Mouse (Mus musculus) lung, embryonic 14.5 days (tissue): Measurements from ENCODE around the gene Gm26620. TPM values are rescaled to one million over a fixed set of nuclear protein-coding genes. Genes with fewer than 3 reads are reported as not detected.

Experiments
- ATAC-seq: fragments of 200-750 bp; cut with Nextera tagmentation; 2 replicates; pipeline ENCODE4 v1.8.0; 2017; ENCODE audit warnings: mild to moderate bottlenecking, moderate TSS enrichment, moderate library complexity; ENCODE audit not compliant: insufficient read depth
- DNase-seq: peaks from one replicate; pipeline ENCODE4 v3.0.0-alpha.2; 2015
- H3K27ac ChIP-seq: fragments of 300-500 bp; sonication (generic); 2 replicates; pipeline ENCODE4 v1.5.1; 2014; ENCODE audit warnings: low read depth, mild to moderate bottlenecking, moderate library complexity
- H3K27me3 ChIP-seq: fragments of 300-500 bp; sonication (generic); 2 replicates; pipeline ENCODE4 v1.6.1; 2014; ENCODE audit warnings: low read length, control low read depth; ENCODE audit not compliant: insufficient read depth
- H3K36me3 ChIP-seq: fragments of 300-500 bp; sonication (generic); 2 replicates; pipeline ENCODE4 v1.6.1; 2014; ENCODE audit warnings: control low read depth; ENCODE audit not compliant: insufficient read depth
- H3K4me1 ChIP-seq: fragments of 300-500 bp; sonication (generic); 2 replicates; pipeline ENCODE4 v1.6.1; 2014; ENCODE audit warnings: antibody characterized with exemption, control low read depth; ENCODE audit not compliant: insufficient read depth
- H3K4me2 ChIP-seq: fragments of 300-500 bp; sonication (generic); 2 replicates; pipeline ENCODE4 v1.6.1; 2014; ENCODE audit warnings: mild to moderate bottlenecking
- H3K4me3 ChIP-seq: fragments of 300-500 bp; sonication (generic); 2 replicates; pipeline ENCODE4 v1.5.1; 2014; ENCODE audit warnings: low read depth, low read length
- H3K9ac ChIP-seq: fragments of 300-500 bp; sonication (generic); 2 replicates; pipeline ENCODE4 v1.6.1; 2014
- H3K9me3 ChIP-seq: fragments of 300-500 bp; sonication (generic); 2 replicates; pipeline ENCODE4 v1.6.1; 2016; ENCODE audit warnings: low read depth, low read length, control low read depth
- CTCF ChIP-seq: IDR thresholded peaks from 2 replicates; pipeline ENCODE4 v1.5.1; 2016; ENCODE audit warnings: antibody characterized with exemption, low read depth
- WGBS: fragments of 180-500 bp; shearing (Covaris S2); extraction: QIAGEN DNeasy Blood & Tissue Kit; methylation state at CpG from one replicate; pipeline ENCODE4 v1.1.7; 2014; 5-methylcytosine and 5-hydroxymethylcytosine counted together
- polyA plus RNA-seq: library from polyadenylated mRNA; unstranded; fragments of >200 nt; fragmentation: Nextera tagmentation; extraction: Ambion mirVana; gene quantifications from 2 replicates; pipeline ENCODE4 v1.2.1, GENCODE M21; 2014

Gm26620 gene
- polyA plus RNA-seq, 1 experiment from 2014 or later = not detected

DNA sequence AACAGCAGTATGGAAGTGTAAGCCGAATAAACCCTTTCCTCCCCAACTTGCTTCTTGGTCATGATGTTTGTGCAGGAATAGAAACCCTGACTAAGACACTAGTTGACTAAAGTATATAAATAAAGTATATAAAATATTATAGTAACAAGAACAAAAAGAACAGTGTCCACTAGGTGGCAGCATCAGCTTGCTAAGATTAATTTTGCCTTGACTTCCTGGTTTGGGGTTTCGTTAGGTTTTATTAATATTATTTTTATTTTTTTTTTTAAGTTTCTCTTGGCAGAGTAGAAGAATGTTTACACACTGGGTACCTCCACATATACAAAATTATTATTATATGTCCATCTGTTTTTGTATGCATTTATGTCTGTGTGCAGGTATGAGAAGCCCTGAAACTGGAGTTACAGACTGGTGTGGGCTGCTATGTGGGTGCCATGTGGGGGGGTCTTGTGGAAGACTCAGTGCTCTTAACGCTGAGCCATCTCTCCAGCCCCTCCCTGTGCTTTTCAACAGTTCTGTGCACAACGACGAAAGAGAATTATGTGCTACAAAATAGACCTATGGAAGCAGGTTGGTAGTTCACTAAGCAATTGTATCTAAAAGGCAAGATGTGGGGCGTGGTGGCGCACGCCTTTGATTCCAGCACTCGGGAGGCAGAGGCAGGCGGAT is 16.1 kb downstream of the Gm26620 start:
- H3K27me3 ChIP-seq = peaks cover 12% of the 10 kb centered on the region; the same call in 1 of the 2 replicates
- DNase-seq = peak; percentile 94
- no peaks in the 10 kb centered on the region for H3K9me3 ChIP-seq
- peak; percentile 35 for ATAC-seq
- no peak overlapping the region for H3K4me3 ChIP-seq
- H3K4me2 ChIP-seq = peak overlapping the region; percentile 41
- no peak overlapping the region for H3K27ac ChIP-seq
- TF ChIP-seq CTCF = peak; percentile 60
- H3K36me3 ChIP-seq = no peaks in the 10 kb centered on the region
- WGBS = 30% methylated on average over 10 of the region's 10 CpGs
- H3K4me1 ChIP-seq = no peaks in the 10 kb centered on the region
- H3K9ac ChIP-seq = no peak overlapping the region

DNA sequence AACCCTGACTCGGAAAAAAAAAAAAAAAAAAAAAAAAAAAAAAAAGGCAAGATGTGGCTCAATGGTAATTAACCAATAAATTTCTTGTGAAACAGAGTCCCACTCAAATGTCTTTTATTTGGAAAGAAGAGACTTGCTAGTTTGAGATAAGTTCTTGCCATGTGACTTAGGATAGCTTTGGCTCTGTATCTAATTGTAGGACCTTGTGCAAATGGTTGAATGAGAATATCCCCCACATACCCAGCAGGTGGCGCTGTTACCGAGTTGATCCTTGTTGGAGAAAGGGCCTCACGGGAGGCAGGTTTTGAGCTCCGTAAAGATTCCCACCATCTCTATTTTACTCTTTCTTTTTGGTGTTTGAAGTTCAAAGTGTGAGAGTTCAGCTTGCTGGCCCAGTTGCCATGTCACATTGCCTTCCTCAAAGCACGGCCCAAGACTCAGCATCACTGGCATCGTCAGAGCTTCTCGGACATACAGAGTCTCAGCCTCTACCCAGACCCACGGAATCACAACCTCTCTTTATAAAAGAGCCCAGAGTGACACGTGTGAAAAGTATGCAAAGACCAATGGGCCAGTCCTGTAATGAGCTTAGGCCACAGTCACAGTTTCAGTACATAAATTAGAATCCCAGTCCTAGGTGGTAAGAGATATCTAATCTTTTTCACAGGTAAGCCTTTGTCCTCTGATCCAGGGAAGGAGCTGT is 16.8 kb downstream of the Gm26620 start:
- peak; percentile 94 for DNase-seq
- Histone ChIP-seq H3K4me1 (no peaks in the 10 kb centered on the region), H3K4me3 (0 out of 2 replicates have a peak overlapping the region, but pooled peaks have one; percentile 4), H3K27me3 (peaks cover 17% of the 10 kb centered on the region), H3K36me3 (no peaks in the 10 kb centered on the region), H3K4me2 (peak overlapping the region; percentile 2; the same call in 1 of the 2 replicates), H3K9me3 (no peaks in the 10 kb centered on the region), H3K9ac (no peak overlapping the region), H3K27ac (no peak overlapping the region)
- WGBS = 29% methylated on average over 10 of the region's 10 CpGs
- peak; percentile 89 for TF ChIP-seq CTCF
- no peak; the same call in none of the 2 replicates for ATAC-seq

DNA sequence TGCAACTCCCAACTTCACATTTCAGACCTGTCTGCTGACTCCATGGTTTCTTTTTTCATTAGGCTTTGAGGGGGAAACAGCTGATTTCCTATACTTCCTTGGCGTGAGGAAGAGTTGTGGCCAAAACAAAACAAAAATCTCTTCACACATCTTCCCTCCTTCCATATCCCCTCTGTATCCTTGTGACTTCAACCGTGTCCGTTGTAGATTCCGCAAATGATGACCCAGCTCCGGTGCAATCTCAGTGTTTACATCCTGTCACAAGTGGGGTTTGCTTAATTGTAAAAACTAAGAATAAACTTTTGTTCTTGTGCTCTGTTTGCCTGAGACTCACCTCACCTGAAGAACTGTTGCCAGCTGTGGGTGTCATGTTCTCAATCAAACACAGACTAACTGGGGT is 18.6 kb downstream of the Gm26620 start:
- no peaks in the 10 kb centered on the region for H3K9me3 ChIP-seq
- no peaks in the 10 kb centered on the region for H3K36me3 ChIP-seq
- H3K27me3 ChIP-seq = peaks cover 27% of the 10 kb centered on the region
- no peak overlapping the region for H3K4me2 ChIP-seq
- WGBS = 27% methylated on average over 5 of the region's 5 CpGs
- H3K9ac ChIP-seq = no peak overlapping the region
- TF ChIP-seq CTCF = no peak
- no peak overlapping the region for H3K4me3 ChIP-seq
- H3K4me1 ChIP-seq = peaks cover 6% of the 10 kb centered on the region; the same call in 1 of the 2 replicates
- no peak overlapping the region for H3K27ac ChIP-seq
- DNase-seq (no peak), ATAC-seq (no peak)

DNA sequence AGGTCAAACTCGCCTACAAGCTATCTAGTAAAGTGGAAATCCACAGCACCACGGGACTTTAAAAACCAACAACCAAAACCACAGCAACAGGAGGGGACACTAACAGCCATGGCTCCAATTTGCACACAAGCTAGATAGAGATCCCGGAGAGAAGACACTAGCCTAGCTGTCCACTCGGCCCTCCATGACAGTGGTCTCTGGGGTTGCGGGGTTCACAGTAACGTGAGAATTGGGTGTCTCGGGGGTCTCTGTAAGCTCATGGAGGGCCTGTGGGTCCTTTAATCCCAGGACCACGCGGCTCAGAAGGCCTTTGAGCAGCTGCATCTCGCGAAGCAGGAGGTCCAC is 22.2 kb downstream of the Gm26620 start:
- Histone ChIP-seq H3K4me3 (peak overlapping the region; percentile 50), H3K9me3 (no peaks in the 10 kb centered on the region), H3K4me1 (peaks cover 7% of the 10 kb centered on the region; the same call in 1 of the 2 replicates), H3K27me3 (peaks cover 30% of the 10 kb centered on the region), H3K9ac (no peak overlapping the region; the same call in 1 of the 2 replicates), H3K27ac (no peak overlapping the region), H3K36me3 (no peaks in the 10 kb centered on the region), H3K4me2 (peak overlapping the region; percentile 91)
- TF ChIP-seq CTCF = no peak
- no peak; the same call in 1 of the 2 replicates for ATAC-seq
- DNase-seq = no peak
- WGBS = 24% methylated on average over 11 of the region's 11 CpGs

DNA sequence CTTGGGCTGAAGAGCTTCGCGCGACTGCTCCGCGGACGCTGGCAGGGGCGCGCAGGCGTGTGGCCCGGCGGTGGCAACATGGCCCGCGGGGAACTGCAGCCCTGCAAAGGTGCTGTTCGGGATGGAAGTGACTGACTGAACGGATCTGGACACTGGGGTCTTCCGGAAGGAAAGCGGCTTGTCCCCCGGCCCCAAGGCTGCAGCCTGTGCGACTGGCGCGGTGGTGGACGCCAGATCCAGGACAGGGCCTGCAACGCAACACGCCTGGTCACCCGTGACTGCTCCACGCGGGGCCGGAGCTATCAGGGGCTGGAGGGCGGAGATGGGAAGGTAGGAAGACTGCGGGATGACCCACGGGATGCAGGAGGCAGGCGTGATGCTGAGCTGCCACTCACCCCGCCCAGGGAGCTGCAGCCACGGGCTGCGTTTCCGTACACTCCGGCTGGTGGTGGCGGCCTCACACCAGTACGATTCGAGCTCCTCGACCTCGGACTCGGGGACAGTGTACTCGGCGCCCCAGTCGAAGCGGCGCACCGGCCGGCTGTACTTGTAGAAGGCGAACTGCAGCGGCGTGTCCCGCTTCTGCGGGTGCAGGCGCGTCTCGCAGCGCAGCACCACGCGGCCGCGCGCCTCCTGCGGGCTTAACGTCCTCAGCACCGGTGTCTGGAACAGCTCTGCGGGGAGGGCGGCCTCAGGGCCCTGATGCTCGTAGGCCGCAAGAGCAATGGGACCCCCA is 22.8 kb downstream of the Gm26620 start:
- H3K27me3 ChIP-seq = peaks cover 30% of the 10 kb centered on the region
- peak overlapping the region; percentile 50 for H3K4me3 ChIP-seq
- WGBS = under 1% methylated on average over 71 of the region's 71 CpGs
- peak overlapping the region; percentile 91 for H3K4me2 ChIP-seq
- ATAC-seq = peak; percentile 78; the same call in 1 of the 2 replicates
- no peaks in the 10 kb centered on the region for H3K9me3 ChIP-seq
- H3K36me3 ChIP-seq = no peaks in the 10 kb centered on the region
- no peak overlapping the region for H3K27ac ChIP-seq
- peaks cover 7% of the 10 kb centered on the region; the same call in 1 of the 2 replicates for H3K4me1 ChIP-seq
- no peak for TF ChIP-seq CTCF
- H3K9ac ChIP-seq = peak overlapping the region; percentile 16
- DNase-seq = peak; percentile 74

DNA sequence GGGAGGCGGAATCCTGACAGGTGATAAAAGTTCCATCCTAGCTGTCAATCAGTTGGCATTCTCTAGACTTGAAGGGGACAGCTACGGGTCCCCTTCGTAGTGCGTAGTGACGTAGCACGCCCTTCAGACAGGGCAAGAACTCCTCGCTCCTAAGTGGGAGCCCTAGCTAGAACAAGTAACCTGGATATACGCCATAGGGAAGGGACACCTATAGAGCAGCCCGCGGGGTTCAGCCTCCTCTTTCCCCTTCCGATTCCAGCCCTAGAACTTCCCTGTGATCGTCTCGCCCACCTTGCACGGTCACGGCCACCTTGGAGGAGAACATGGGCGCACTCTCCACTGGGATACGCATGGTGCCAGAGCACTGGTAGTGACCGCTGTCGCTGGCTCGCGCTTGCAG is 23.5 kb downstream of the Gm26620 start:
- Histone ChIP-seq H3K4me3 (peak overlapping the region; percentile 50), H3K27me3 (peaks cover 30% of the 10 kb centered on the region), H3K4me1 (peaks cover 7% of the 10 kb centered on the region; the same call in 1 of the 2 replicates), H3K27ac (no peak overlapping the region), H3K36me3 (no peaks in the 10 kb centered on the region), H3K9ac (no peak overlapping the region), H3K4me2 (peak overlapping the region; percentile 91), H3K9me3 (no peaks in the 10 kb centered on the region)
- TF ChIP-seq CTCF = no peak
- WGBS = 3% methylated on average over 21 of the region's 21 CpGs
- peak; percentile 78 for ATAC-seq
- DNase-seq = no peak
